Mouse (Mus musculus): ENCODE results near the gene Det1.
A peak's percentile ranks its signal among the peaks of the same experiment; 100 is the strongest.

Gene Det1

DNA sequence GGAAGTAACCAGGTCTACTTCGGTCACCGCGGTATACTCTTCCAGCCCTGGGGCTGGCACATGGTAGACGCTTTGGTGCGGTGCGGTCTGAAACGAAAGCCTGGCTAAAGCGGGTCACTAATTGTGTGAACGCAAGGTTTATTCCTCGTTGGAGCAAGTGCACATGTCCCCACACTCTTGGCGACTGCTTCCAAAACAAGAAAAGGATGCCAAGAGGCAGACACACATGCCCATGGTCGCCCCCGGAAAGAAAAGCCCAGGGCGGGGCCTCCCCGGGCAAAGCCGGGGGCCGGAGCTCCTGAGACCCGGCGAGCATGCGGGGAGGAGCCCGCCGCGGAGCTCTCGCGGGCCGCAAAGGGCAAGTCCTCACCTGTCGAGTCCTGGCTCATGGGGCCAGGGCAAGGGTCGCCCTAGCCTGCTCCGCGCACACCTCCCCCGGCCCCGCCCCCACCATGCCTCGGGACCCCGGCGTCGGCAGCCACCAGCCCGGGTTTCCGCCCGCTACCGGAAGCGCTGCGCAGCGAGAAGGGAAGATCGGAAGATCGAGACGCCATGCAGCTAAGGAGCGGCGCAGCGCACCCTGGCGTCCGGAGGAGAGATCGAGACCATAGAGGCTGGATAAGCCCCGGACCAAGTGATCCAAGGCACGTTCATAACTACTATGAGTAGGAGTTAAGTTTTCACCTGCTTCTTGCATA, at the start of gene Det1:
Gene Det1 (minus strand): TSS at position 527 of the 698 bp plus-strand sequence.
- peak; percentile 89 for DNase-seq (ENCODE audit: low spot score)

DNA sequence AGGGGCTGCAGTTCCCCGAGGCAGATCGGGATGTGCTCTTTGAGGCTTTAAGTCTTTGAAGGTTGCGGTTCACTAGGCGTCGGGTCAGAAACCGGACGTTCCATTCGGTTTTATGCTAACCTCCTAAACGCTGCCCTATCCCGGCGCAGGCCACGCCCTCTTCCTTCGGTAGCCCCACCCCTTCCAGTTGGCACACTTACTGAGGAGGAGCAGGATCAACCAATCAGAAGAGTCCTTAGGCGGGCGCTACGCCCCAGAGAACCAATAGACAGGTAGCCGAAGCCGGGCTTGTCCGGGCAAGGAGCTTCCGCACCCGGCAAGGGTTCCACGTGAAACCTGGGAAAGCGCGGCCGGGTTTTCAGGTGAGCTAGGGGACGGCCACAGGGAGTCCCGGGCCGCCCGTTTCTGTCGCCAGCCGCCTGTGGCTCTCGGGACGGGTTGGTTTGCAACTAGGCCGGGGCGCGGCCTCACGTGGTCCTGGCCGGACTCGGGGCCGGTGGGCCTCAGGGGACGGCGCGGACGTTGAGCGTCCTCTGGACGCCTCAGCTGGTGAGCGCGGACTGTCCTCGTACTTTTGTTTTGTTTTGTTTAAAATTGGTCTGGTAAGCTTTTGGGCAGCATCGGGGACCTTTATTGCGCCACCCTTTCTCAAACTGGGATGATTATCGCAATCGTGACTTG, 48.7 kb upstream of the Det1 start, which contains the start of gene Aen:
Gene Aen (plus strand): TSS at position 202 of the 681 bp plus-strand sequence.
- DNase-seq (ENCODE audit: low spot score) = peak; percentile 95

DNA sequence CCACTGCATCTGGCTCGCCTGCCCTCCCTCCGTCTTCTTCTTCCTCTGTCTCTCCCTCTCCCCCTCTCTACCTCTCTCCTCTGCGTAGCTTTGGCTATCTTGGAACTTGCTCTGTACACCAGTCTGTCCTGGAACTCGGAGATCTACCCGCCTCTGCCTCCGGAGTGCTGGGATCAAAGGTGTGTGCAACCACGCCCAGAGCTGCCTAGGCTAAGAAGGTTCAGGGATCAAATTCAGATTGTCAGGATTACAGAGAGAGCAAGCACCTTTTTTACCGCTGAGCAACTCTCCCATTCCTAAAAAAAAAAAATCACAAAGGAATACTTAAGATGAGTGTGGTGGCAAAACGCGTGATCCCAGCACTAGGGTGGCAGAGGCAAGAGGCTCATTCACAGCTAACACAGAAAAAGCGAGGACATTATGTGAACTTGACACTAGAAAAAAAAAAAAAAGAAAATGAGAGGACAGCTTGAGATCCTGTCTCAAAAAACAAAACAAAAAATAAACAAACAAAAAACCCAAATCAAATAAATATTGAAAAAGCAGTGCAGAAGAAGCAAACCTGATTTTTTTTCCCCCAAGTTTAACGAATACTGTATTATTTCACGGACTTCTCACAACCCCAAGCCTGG, 48.1 kb upstream of the Det1 start:
- DNase-seq (ENCODE audit: low spot score) = no peak

DNA sequence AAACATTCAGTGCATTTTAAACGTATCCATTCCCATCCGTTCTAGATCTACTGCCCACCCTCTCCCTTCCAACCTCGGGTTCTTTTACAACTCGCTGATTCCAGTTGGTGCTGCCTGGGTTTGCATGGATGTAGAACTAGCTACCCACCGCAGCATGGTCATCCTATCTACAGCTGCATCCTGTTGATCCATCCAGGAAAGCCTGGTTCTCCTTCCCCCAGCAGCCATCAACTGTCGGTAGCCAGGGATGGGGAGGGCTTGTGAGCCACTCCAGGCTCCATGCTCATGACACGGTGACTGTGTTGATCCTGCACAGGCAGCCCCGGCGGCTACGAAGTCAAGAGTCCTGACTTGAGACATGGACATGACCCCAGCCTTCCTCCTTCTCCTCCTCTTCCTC, 46.9 kb upstream of the Det1 start:
- DNase-seq (ENCODE audit: low spot score) = no peak

DNA sequence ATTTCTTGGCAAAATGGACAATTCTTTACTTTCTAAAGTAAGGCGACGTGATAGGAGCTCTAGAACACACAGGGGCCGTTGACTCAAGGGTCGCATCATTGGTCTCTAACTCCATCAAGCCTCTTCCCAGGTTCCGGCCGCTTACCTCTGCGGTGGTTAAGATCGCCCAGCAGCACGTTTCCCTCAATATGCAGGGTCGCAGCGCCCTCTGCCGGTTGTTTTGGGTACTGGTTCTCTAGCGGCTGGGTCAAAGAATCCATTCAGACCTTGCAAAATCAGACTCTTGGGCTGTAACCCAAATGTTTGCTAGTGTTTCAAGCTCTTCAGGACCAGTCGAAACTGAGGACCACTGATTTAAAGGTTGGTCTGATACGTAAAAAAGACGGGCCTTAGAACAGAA, 43.6 kb upstream of the Det1 start:
- peak; percentile 71 for DNase-seq (ENCODE audit: low spot score)

DNA sequence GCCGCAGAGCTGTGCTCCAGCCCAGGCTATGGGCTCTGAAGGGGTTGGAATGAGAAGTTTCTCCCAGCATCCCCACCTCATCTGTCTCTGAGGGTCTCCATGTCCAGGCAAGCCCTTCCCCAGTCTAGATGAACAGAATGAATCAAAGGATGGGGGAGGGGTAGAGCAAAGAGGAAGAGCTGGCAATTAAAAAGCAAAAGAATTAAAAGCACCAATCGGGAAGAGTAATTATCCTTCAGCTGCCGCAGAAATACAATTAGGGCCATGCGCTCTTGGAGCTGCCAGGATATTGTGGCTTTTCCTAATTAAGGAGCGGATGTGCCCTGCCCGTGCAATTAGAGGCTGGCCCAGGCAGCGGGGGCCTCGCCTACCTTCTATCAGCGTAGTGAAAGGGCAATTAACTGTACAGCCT, 40.4 kb upstream of the Det1 start:
- no peak for DNase-seq (ENCODE audit: low spot score)

DNA sequence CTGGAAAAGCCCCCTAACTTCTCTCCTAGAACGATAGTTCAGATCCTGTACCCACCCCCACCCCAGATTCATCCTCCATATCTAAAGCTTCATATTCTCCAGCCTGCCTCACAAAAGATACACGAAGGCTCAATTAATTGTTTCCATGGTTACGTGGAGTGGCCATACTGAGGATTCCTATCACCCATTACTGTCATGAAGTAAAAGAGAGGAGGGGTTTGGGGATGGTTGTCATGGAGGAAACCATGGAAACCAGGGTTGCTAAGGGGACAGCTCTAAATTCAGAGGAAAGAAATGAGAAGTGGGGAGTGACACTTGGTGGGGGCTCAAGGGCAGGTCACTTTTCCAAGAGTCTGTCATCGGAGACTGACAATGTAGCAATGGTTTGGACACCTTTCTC, 39.4 kb upstream of the Det1 start:
- DNase-seq (ENCODE audit: low spot score) = no peak

DNA sequence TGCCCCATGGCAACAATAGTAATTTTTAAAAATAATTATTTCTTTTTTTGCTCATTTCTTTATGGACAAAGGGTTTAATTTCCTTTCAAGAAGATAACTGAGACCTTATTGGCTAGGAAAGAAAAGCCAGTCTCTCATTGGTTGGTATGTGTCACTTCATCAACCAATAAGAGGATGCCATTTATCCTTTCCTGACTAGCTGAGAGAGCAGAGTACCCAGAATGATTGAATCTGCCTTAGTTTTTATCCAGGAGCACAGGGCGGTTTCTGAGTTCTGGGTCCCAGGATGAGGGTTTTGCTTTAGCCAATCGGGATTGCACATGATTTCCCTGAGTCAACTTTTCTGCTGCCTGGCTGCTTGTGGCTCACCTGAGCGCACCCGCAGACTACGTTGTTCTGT, 38.3 kb upstream of the Det1 start:
- DNase-seq (ENCODE audit: low spot score) = no peak

DNA sequence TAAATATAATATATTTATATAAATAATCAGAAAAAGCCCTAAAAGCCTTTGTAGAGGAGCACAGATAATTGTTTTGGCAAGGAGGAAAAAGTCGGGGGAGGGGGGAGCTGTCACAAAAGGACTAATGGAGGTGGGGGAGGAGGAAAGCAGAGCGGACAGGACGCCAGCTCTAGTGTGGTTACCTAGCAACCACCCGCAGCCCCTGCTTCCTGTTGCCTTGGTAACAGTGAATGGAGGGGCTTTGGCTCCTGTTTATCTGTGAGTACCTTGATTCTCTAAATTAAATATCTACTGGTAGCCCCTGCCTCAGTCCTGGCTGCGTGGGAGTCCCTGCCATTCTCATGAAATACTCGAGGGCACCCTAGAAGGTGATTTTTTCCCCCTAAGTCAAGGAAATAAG, 37.1 kb upstream of the Det1 start:
- peak; percentile 13 for DNase-seq (ENCODE audit: low spot score)

DNA sequence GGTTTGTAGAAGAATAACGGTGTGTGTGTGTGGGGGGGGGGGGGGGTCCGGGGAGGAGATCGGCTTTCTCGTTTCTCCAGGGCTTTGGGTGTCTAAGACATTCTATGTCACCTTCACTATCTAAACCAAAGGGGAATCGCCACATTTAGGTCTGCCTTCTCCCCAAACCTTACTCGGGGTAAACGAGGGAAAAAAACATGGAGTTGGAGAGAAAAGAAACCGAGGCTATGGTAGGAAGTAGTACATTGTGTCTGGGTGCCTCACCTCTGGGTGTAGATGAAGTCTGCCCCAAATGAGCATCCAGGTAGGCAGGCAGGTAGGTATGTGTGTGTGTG, 36.6 kb upstream of the Det1 start:
- no peak for DNase-seq (ENCODE audit: low spot score)

DNA sequence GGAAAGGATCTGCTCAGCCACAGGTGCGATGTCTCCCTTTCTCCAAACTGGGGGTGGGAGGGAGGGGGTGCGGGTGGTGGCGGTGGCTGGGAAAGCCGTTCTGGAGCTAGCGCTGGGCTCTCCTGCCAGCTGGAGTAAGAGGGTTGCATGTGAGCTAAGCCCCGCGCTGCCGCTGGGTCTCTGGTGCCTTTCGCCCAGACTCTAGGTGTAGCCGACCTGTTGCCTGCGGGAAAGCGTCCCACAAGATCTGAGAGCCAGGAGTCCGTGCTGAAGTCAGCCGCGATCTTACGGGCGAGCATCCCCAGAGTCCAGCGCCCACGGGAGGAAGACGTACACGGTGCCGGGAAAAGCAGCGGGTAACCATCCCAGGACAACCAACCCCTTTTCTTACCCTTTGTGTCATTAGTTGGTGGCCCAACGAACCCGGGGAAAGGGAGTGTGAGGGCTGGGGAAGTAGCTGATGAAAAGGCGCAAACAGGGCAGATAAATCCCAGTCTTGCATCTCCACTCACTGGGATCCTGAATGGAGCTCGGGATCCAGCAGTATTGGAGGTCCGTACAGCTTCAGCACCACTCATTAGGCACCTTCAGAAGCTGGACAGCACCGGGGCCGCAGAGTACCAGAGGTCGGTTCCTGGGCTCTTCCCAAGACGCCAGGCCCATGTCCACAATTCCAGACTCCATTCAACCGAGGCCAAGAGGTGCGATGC, 36.1 kb upstream of the Det1 start:
- DNase-seq (ENCODE audit: low spot score) = no peak

DNA sequence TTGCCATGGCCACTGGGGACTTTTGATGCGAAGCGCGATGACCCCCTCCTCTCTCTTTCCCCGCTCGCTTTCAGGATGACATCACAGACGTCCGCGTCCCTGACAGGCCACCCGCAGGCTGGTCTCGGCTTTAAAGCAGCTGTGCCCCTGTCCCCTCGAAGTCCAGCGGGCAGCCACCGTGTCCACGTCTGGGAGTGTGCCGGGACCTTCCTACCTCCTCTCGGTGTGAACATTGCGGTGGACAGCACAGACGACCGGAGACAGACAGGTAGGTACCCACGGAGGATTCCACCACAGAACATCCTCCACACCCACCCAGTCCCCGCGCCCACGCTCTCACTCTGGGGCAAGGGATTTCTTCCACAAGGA, 35.4 kb upstream of the Det1 start:
- DNase-seq (ENCODE audit: low spot score) = no peak

DNA sequence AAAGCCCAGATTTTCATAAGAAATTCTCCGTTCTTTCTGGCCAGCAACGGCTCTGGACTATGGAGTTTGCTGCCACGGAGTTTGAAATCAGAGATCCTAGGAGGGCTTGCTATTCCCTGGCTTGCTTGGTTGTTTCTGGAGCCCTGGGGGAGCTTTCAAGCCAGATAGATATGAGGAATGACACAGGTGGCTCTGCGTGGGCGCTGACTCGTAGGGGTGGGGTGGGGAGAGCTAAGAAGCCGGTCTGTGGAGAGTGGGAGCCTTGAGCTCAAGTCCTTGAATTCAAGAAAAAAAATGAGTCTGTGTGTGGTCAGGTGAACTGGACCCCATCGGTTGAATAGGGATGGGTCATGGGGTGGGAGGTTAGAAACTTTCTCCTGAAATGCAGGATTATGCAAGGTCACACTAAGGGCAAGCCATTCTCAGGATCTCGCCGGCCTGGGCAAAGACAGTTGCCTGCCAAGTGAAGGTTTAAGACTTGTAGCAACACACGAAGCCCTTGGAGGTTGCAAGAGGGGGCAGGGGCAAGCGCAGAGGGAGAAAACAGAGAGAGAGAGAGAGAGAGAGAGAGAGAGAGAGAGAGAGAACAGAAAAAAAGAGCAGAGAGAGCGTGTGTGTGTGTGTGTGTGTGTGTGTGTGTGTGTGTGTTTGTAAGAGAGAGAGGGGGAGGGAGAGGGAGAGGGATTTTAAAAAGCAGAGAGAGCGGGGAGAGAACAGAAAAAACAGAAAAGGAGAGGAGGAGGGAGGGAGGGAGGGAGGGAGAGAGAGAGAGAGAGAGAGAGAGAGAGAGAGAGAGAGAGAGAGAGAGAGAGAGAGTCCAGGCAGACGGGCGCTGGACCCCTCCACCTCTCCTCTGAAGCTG, 34.8 kb upstream of the Det1 start:
- no peak for DNase-seq (ENCODE audit: low spot score)

DNA sequence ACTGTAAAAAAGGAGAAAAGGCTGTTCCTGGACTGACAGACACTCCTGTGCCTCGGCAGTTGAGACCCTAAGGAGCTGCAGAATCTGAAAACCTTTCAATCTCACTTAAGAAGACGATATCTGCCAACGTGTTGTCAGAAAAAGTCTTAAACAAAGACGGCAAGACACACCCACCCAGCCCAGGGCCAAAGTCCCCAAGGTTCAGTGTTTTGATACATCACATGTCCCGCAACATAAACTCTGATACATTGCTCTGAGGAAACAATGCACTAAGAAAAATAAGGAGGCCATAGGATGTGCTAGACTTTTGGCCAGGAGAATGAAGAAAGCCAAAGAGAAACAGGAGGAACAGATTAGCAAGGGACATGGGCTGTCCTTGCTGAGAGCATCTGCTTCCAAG, 25.8 kb upstream of the Det1 start:
- no peak for DNase-seq (ENCODE audit: low spot score)

DNA sequence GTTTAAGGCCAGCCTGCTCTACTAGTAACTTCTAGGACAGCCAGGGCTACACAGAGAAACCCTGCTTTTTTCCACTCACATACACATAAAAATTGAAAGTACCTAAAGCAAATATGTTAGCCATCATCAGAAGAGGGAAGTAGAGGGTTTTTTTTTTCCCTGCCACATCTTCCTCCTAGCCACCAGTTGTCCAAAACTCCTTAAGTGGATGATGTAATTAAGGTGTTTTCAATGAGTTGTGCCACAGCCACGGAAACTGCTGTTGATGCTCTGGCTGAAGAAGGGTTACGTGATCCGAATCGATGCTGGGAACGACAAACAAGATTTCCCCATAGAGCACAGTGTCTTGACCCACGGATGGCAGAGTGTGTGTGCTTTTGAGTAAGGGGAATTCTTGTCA, 25.3 kb upstream of the Det1 start:
- no peak for DNase-seq (ENCODE audit: low spot score)

DNA sequence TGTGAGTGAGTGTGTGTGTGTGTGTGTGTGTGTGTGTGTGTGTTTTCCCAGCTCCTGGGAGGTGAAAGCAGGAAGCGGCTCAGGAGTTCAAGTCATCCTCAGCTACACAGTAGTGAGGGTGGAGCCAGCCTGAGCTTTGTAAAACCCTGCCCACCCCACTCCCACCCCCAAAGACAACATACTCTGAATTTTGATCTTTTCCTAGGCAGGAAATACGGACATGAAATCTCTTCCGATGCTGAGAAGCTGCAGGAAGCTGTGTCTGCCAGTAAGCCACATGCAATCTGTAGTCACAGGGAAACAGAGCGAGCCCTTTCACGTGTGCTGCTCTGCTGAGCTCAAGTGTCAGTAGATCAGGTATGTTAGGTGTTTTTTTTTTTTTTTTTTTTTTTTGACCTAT, 21.7 kb upstream of the Det1 start:
- DNase-seq (ENCODE audit: low spot score) = peak; percentile 29

DNA sequence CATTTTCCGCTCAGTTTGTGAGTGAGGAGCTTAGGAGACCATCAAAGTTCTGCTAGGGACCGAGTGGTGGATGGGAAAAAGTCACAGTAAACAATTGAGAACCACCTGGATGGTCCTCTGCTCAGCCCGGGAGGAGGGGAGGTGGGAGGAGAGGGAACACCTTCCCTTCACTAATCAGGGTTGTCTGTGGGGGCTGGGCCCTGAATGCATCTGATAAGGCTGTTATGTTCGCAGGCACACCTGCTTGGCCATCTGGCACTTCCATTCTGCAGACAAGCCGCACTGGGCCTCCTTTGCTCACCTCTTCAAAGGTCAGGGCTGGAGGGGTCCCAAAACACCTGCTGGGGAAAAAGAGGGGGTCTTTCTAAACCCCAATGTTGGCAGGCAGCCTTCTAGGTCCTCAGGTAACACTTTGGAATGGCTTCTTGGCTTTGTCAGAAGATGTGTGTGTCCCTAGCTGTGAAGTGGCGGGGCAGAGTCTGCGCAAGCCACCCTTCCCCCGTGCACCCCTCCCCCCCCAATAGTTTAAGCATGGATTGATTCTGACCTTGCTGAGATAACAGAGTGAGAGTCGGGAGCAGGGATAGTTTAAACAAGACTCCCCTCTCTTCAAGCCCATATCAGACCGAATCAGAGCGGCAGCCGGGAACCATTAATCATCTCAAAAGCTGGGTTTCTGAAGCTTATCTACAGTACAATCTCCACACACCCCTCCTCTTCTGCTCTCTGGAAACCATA, 18.3 kb upstream of the Det1 start:
- no peak for DNase-seq (ENCODE audit: low spot score)

DNA sequence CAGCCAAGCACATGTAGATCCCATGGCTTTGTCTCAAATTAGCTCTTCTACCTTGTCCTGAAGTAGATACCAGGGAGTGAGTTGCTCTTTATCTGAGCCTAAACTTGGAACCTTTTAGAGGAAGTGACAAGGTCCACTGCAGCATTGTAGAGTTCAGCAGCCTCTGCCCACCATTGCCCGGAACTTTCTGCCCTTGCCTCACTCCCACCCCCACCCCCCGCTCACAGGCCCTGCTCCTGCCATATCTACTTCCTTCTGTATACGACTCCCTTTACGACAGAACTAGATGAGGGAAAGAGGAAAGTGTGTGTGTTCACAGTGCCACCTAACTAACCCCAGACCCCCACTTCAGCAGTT, 17.4 kb upstream of the Det1 start:
- DNase-seq (ENCODE audit: low spot score) = no peak

DNA sequence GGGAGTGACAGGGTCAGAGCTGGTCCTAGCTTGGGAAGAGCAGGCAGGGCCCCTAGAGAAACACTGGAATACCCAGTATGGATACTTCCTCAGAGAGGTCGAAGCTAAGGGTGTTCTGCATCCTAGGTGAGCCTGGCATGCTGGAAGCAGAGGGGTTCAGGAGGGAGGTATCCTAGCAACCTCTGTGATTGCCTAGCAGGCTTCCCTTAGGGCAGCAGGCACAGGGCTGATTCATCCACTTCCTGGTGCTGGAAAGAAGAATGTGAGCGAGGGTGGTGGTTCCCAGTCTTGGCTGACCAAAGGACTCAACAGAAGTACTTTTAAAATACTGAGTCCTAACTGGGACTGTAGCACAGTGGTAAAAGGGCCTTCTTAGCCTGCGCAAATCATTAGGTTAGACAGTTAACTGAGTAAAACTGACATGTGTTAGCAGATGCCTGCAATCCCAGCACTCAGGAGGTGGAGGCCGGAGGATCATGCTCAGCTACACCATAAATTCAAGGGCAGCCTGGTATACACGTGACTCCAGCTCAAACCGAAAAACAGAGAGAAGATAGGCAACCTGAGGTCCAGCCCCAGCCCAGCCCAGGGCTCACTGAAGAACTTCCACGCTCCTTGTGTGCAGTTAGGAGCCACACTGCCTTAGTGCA, 16.9 kb upstream of the Det1 start:
- DNase-seq (ENCODE audit: low spot score) = no peak

DNA sequence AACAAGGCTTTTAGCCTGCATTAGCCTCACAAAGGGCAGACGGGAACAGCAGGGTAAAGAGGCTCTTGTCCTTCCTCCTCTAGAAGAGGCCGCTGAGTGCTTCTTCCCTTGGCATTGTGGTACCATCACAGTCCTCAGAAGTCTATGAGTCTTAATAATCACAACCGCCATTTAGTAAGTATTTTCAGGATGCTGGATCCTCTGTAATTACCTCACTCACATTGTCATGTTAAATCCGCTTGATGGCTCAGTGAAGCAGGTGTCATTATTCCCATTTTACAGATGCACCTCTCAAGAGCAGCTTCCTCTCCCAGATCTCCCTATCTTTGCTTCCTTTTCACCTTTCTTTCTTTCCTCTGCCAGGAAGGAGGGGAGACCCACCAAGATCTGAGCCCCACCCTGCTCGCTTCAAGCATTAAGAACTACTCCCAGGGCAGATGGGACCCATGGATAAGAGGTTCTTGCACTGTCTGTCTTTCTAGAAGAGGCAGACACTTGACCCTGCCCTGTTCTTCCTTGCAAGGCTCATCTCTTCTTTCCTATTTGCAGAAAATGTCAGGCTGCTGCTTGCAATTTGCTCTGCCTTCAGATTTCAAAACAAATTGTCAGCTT, 8.1 kb upstream of the Det1 start:
- DNase-seq (ENCODE audit: low spot score) = no peak
